ENCODE assay signal across 8 mouse cellular contexts in genomic region chr14:21985981-21986732, GRCm38 (mm10). TPM values are rescaled to one million over a fixed set of nuclear protein-coding genes. Genes with fewer than 3 reads are reported as not detected.
DNase-seq lines count a peak whose midpoint lies in the region; ATAC-seq and TF ChIP-seq lines count a peak whose summit lies in the region.

No protein-coding gene starts in this region.

- WGBS in forebrain, embryonic 15.5 days = under 1% methylated on average over 62 of the region's 62 CpGs
- under 1% methylated on average over 62 of the region's 62 CpGs for WGBS in lung, adult 2 months
- WGBS in neural tube, embryonic 15.5 days = 1% methylated on average over 61 of the region's 62 CpGs

- peak; percentile 69 for TF ChIP-seq CTCF in C2C12 (IDR thresholded peaks at IDR 0.05; ENCODE audit: control insufficient read depth, insufficient read depth, insufficient read length)
- TF ChIP-seq CTCF in lung, adult 2 months (IDR thresholded peaks at IDR 0.05; ENCODE audit: insufficient read depth, low read length) = peak; percentile 56

- TF ChIP-seq POLR2A in lung, adult 2 months (IDR thresholded peaks at IDR 0.05; ENCODE audit: borderline replicate concordance, extremely low read depth, low read depth, low read length) = no peak

- peak; percentile 33; the same call in 1 of the 2 replicates for ATAC-seq in forebrain, embryonic 15.5 days (replicated peaks)
- ATAC-seq in neural tube, embryonic 15.5 days (ENCODE audit: low FRiP score) = 0 out of 2 replicates have a peak, but pooled peaks have one; percentile 18

- peak; percentile 85 to 86 for DNase-seq in heart, postnatal 36 days
- peak; percentile 75 to 83 for DNase-seq in layer of hippocampus, adult 8-10 months (ENCODE audit: low spot score in 2 of 2)
- peak; percentile 89 for DNase-seq in lung, adult 2 months
- DNase-seq in thymus, postnatal 10 days (ENCODE audit: low spot score in 2 of 2) = peak; percentile 42 to 63

- H3K79me3 ChIP-seq in C2C12 (ENCODE audit: low read depth) = no peaks in the 10 kb centered on the region

- peak overlapping the region; percentile 52 for H3K4me3 ChIP-seq in C2C12 (ENCODE audit: insufficient read depth, poor library complexity, severe bottlenecking)
- H3K4me3 ChIP-seq in brown adipose tissue, adult 24 weeks (ENCODE audit: insufficient read depth, low read depth, low read length) = peak overlapping the region; percentile 73
- H3K4me3 ChIP-seq in forebrain, embryonic 15.5 days = peak overlapping the region; percentile 58
- H3K4me3 ChIP-seq in lung, adult 2 months (replicated peaks; ENCODE audit: extremely low read depth, low read depth, low read length) = peak overlapping the region; percentile 78
- peak overlapping the region; percentile 85 for H3K4me3 ChIP-seq in neural tube, embryonic 15.5 days (replicated peaks)

- H3K36me3 ChIP-seq in C2C12 (ENCODE audit: control insufficient read depth, insufficient read depth) = no peaks in the 10 kb centered on the region
- H3K36me3 ChIP-seq in forebrain, embryonic 15.5 days = no peaks in the 10 kb centered on the region
- no peaks in the 10 kb centered on the region for H3K36me3 ChIP-seq in neural tube, embryonic 15.5 days

- peak overlapping the region; percentile 87 for H3K4me2 ChIP-seq in forebrain, embryonic 15.5 days (replicated peaks)
- peak overlapping the region; percentile 80 for H3K4me2 ChIP-seq in neural tube, embryonic 15.5 days

- H3K79me2 ChIP-seq in C2C12 (ENCODE audit: control insufficient read depth, insufficient read depth) = peaks cover 7% of the 10 kb centered on the region

- intact Hi-C loops in heart, postnatal 36 days (cut with DNase I) = loop anchor here (1.0 to 10.0 kb wide), 6 partner anchors 339 to 1416 kb away; no protein-coding TSS in a partner anchor

- H3K9ac ChIP-seq in forebrain, embryonic 15.5 days (replicated peaks) = peak overlapping the region; percentile 59
- peak overlapping the region; percentile 83 for H3K9ac ChIP-seq in neural tube, embryonic 15.5 days (replicated peaks)

- peak overlapping the region; percentile 77 for H3K27ac ChIP-seq in brown adipose tissue, adult 24 weeks (replicated peaks; ENCODE audit: low read depth, low read length)
- H3K27ac ChIP-seq in forebrain, embryonic 15.5 days (replicated peaks) = peak overlapping the region; percentile 89
- peak overlapping the region; percentile 97 for H3K27ac ChIP-seq in neural tube, embryonic 15.5 days (replicated peaks)

- H3ac ChIP-seq in C2C12 (ENCODE audit: control insufficient read depth, insufficient read length, low read depth) = peak overlapping the region; percentile 87

- no peaks in the 10 kb centered on the region for H3K27me3 ChIP-seq in C2C12 (ENCODE audit: control insufficient read depth, insufficient read depth, insufficient read length)
- H3K27me3 ChIP-seq in forebrain, embryonic 15.5 days = peaks cover 67% of the 10 kb centered on the region
- 0 out of 2 replicates have a peak, but pooled peaks cover 3% of the 10 kb centered on the region for H3K27me3 ChIP-seq in neural tube, embryonic 15.5 days (replicated peaks)

- no peaks in the 10 kb centered on the region for H3K9me3 ChIP-seq in forebrain, embryonic 15.5 days
- H3K9me3 ChIP-seq in neural tube, embryonic 15.5 days (replicated peaks) = no peaks in the 10 kb centered on the region

- H3K4me1 ChIP-seq in brown adipose tissue, adult 24 weeks (ENCODE audit: control insufficient read depth, insufficient read depth, insufficient read length, low read length) = no peaks in the 10 kb centered on the region
- peaks cover 74% of the 10 kb centered on the region for H3K4me1 ChIP-seq in forebrain, embryonic 15.5 days
- H3K4me1 ChIP-seq in lung, adult 2 months (ENCODE audit: control insufficient read depth, insufficient read depth, low read length) = peaks cover 3% of the 10 kb centered on the region; the same call in 1 of the 2 replicates
- H3K4me1 ChIP-seq in neural tube, embryonic 15.5 days = peaks cover 74% of the 10 kb centered on the region

TF ChIP-seq in C2C12, 6 proteins besides CTCF, POLR2A, EP300 and RAD21:
- TF ChIP-seq MYOG (IDR thresholded peaks at IDR 0.05; ENCODE audit: control insufficient read depth, extremely low read depth, insufficient read length) (no peak), MYOD1 (IDR thresholded peaks at IDR 0.05; ENCODE audit: control insufficient read depth, insufficient read length, low read depth) (no peak), CEBPB (IDR thresholded peaks at IDR 0.05; ENCODE audit: low read depth) (no peak)

RNA-seq across cellular contexts. Expression of gene Zfp503, which starts 3.2 kb away (rescaled TPM):
- 5.3 TPM for polyA plus RNA-seq in C2C12 (2012; fragmentation: generic; extraction: Trizol)
- 4.0 and 5.1 TPM in 2 replicates for polyA plus RNA-seq in brown adipose tissue, adult 24 weeks (2012; ENCODE audit: insufficient read depth, insufficient read length, missing spikeins)
- polyA plus RNA-seq in forebrain, embryonic 15.5 days (2015; fragmentation: Nextera tagmentation; extraction: Ambion mirVana) = 7.4 TPM in 2 replicates
- total RNA-seq in heart, postnatal 36 days (2021) = 1 to 10 TPM; 1.8 to 2.2 TPM
- 1 to 10 TPM; 2.5 to 3.4 (median 3.1) TPM for total RNA-seq in layer of hippocampus, adult 8-10 months (2022)
- polyA plus RNA-seq in lung, adult 2 months (2012; rRNA removed) = 48.6 and 75.9 TPM in 2 replicates
- polyA plus RNA-seq in neural tube, embryonic 15.5 days (2015; fragmentation: Nextera tagmentation; extraction: Ambion mirVana) = 12.7 and 12.9 TPM in 2 replicates

RNA-seq across cellular contexts. Expression of gene Lrmda, which starts 33.4 kb away (rescaled TPM):
- not detected for polyA plus RNA-seq in C2C12 (2012; fragmentation: generic; extraction: Trizol)
- polyA plus RNA-seq in brown adipose tissue, adult 24 weeks (2012; ENCODE audit: insufficient read depth, insufficient read length, missing spikeins) = 12.9 and 15.7 TPM in 2 replicates
- 0.15 TPM in 1 of 2 replicates, not detected in the other for polyA plus RNA-seq in forebrain, embryonic 15.5 days (2015; fragmentation: Nextera tagmentation; extraction: Ambion mirVana)
- 1 to 10 TPM; 1.1 to 1.7 TPM for total RNA-seq in heart, postnatal 36 days (2021)
- total RNA-seq in layer of hippocampus, adult 8-10 months (2022) = 1 to 10 TPM in 3 of 4 experiments, under 1 TPM in 1; 0.59 to 4.9 (median 1.8) TPM
- 1.3 and 1.8 TPM in 2 replicates for polyA plus RNA-seq in lung, adult 2 months (2012; rRNA removed)
- polyA plus RNA-seq in neural tube, embryonic 15.5 days (2015; fragmentation: Nextera tagmentation; extraction: Ambion mirVana) = 0.49 and 0.68 TPM in 2 replicates

Comparison
In these comparisons a context has a peak if more than half of its experiments do, and no peak if none do; other contexts are left out.
1. Peak in every context shown above with its lines: DNase-seq, ATAC-seq, H3K4me3 ChIP-seq and H3K27ac ChIP-seq.